Mouse (Mus musculus) lung, adult 18-20 months (tissue): ENCODE data around the gene Lama5.

Experiments
- DNase-seq, 2 experiments: peaks; one replicate each; pipeline ENCODE4 v3.0.0; 2022; ENCODE audit warnings: mixed read lengths in 2 of 2

The Lama5 gene

DNA sequence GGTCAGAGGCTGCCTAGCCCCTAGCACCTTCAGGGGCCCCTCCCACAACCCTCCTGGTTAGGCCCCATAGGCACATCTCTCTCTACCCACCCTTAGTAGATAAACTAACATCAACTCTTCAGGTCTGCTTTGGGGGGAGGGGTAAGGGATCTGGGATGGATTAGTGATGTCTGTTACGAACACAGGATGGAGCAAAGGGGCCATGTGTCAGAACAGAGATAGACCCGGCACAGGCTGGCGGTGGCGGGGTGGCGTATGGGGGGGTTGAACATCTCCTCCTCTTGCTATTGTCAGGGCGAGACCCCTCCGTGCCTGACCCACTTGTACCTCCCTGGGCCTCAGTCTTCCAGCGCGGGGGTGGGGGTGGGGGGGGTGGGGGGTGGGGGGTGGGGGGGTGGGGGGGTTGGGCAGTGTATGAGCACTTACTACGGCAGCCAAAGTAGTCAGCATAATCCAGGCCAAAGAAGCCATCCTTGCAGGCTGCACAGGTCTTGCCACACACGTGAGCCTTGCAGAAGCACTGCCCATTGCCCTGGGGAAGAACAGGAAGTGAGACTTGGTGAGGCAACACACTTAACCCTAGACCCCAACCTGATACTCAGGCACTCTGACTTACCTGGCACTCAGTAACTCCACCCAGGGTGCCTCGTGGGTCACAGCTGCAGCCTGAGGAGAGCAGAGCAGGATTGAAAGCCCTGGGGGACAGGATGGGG is 28.9 kb downstream of the Lama5 start:
- peak; percentile 36 to 45 for DNase-seq

DNA sequence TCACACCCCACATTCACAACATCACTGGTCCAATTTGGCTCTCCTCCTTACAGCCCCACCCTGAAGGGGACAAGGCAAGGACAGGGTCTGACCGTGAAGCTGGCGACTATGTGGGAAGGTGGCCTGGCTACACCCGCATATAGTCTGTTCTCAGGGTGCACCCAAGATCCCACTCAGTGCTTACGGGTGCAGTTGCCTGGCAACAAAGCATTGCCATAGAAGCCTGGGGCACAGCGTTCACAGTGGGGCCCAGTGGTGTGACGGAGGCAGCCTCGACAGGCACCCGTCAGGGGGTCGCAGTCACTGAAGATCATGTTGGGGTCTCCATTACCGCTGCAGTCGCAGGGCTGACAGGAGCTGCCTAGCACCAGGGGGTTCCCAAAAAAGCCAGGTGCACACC is 38.3 kb downstream of the Lama5 start:
- DNase-seq, result no peak

DNA sequence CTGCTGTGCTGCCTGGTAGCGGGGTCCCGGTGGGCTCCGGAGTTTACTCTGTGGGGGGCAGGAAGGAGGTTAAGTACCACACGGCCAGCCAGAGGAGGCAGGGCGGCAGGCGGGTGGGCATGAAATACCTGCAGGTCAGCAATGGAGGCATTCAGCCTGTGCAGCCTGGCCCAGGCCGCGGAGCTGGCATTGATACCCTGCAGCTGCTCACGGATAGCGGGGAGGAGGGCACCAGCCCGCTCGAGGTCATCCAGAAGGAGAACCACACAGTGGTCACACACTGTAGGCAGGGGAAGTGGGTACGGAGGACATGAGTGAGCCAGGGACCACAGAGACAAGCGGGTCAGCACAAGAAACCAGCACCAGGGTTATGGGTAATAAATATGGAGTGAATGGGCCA is 40.0 kb downstream of the Lama5 start:
- DNase-seq, result no peak

DNA sequence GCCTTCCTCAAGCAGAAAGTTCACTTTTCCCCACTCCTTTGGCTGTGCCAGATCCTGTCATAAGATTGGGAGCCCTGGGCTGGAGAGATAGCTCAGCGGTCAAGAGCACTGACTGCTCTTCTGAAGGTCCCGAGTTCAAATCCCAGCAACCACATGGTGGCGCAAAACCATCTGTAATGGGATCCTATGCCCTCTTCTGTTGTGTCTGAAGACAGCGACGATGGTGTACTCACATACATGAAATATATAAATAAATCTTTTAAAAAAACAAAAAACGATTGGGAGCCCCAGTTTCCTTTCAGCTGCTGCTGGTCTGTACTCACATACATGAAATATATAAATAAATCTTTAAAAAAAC is 40.9 kb downstream of the Lama5 start:
- DNase-seq, result no peak

DNA sequence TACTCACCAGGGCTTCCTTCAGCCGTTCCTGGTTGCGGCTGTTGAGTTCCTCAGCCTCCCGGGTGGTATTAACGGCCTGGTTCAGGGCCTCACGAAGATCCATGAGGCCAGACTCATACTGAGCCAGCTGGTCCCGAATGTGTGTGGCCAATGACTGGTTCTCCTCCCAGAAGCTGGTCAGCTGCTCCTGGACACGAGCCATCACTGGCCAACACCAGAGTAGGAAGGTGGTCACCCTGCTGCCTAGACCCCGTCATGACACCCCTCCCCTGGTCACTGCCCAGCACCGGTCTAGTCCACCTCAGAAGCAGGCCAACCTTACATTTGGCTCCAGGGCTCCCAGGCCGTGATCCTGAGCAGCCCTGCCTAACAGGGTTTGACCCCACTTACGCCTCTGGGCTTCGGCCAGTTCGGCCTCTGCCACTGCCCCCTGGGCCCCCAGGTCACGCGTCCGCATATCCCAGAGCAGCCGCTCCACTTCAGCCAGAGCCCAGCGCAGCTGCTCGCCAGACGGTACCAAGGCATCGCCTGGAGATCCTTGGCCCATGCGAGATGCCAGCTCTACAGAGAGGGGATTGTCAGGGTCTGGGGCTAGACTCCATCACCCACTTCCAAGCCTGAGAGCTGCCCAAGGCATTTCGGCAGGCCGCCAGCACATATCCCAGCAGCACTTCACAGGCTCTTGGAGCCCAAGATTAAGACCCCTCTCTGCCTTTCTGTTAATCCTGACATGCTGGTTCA is 41.5 kb downstream of the Lama5 start:
- no peak for DNase-seq

DNA sequence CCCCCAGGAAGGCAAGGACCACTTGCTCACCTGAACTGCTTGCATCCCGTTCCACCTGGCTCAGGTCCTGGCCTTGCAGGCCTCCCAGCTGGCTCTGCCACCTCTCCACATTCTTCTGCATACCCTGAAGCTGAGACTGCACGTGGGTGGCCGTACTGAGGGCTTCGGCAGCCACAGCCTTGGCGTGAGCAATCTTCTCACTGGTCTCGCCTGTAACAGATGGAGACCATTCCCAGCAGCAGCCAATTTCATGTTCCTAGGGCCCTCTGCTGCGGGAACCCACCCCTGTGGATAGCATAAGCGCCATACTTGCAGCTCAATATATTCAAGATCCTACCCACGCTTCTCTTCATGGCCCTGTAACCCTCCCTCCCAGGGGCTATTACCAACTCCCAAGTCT is 44.1 kb downstream of the Lama5 start:
- DNase-seq, result no peak

DNA sequence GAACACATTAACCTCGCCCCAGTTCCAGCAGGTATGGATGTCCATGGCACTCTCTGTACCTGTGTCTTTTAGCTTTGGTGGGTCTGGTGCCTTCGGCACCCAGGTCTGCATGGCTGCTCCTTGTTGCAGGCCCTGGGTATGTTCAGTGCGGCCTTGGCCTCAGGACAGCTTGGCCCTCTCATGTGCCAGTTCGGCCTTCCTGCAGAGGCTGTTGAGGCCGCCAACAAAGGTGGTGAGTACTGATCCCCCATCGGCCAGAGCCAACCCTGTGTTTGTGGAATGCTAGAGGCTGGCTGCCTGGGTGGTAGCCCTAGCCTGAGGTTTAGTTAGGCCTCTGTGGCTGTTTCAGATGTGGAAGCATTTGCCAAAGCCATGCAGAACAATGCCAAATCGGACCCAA is 49.9 kb downstream of the Lama5 start:
- no peak for DNase-seq

DNA sequence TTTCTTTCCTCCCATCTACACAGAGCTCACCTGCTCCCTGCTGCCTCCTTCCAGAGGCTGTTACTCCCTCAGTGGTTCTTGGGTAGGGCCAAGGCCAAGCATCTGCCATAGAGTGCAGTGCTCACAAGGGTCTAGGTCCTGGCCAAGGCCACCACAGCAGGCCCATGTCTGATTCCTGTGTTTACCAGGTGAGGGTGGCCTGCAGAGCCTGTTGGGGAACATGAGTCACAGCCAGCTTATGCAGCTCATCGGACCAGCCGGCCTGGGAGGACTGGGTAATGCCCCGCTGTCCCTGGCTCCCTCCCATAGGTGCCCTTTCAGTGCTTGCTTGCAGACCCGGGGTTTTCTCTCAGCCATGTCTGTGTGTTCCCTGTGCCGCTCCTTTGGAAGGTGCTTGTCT is 51.5 kb downstream of the Lama5 start:
- DNase-seq, result no peak

DNA sequence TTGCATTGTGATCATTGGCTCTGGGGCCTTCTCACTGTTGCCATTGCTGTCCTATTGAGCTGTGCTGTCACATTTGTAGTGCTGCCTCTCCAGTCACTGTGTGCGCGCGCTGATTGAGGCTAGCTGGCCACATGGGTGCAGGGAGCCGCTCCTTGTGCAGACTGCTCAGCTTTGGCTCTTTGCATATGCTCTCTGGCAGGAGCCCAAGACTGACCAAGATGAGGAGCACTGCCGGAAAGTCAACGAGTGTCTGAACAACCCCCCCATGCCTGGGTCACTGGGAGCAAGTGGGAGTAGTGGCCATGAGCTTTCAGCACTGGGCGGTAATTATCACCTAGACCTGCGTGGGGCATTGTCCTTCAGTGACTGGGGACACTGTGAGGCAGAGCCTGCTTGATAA is 51.9 kb downstream of the Lama5 start:
- DNase-seq, result peak in 1 of 2 experiments; percentile 33

DNA sequence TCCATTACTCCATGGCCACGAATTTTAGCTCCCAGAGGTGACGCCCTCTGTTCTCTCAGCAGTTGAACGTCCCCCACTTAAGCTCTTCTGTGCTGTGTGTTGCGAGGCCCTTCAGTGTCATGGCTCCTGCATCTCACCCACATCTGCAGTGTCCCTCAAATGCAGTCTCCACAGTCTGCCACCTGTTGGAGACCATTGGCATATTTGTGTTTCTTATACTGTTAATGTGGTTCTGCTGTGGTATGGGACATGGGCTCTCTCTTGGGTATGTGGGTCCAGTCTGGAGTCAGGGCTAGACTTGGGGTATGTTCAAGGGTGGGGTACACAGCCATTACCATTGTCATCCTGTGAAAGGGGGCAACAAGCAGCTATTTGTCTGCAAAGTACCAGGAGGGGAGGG is 52.5 kb downstream of the Lama5 start:
- no peak for DNase-seq

DNA sequence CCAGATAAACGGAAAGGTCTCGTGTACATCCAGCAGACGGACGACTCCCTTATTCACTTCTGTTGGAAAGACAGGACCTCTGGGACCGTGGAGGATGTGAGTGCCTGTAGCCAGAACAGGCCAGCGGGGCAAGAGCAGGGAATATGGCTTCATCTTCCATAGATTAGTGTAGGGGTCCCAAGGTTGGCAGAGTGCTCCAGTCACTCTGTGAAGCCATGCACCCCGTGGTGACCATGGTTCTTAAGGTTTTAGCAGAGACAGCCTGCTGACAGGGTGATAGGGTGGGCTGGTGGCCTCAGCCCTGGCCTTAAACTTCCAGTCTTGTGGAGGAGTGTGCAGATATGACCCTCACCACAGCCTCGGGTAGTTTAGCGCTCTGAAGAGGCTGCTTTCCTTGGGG is 53.5 kb downstream of the Lama5 start:
- DNase-seq, result no peak

DNA sequence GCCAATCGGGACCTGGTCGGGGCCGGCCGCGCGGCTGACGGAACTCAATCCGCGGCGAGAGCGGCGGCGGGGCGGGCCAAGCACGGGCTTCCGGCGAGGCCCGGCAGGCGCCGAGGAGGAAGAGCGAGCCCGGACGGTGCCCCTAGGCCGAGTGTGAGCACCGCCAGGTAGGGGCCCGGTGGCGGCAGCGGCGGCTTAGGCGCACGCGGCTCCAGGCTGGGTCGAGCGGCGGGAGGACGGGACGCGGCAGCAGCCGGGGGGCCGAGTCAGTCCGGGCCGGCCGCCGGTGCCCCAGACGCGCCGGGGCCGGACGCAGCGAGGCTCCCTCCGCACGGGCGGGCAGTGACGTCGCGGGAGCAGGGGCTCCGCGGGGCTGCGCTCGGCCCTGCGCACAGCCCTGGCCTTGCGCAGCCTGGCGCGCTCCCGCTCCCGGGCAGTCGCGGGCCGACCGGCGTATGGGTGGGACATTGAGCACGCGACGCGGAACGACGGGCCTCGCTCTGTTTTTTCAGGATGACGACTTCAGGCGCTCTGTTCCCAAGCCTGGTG is 54.1 kb downstream of the Lama5 start:
- no peak for DNase-seq

DNA sequence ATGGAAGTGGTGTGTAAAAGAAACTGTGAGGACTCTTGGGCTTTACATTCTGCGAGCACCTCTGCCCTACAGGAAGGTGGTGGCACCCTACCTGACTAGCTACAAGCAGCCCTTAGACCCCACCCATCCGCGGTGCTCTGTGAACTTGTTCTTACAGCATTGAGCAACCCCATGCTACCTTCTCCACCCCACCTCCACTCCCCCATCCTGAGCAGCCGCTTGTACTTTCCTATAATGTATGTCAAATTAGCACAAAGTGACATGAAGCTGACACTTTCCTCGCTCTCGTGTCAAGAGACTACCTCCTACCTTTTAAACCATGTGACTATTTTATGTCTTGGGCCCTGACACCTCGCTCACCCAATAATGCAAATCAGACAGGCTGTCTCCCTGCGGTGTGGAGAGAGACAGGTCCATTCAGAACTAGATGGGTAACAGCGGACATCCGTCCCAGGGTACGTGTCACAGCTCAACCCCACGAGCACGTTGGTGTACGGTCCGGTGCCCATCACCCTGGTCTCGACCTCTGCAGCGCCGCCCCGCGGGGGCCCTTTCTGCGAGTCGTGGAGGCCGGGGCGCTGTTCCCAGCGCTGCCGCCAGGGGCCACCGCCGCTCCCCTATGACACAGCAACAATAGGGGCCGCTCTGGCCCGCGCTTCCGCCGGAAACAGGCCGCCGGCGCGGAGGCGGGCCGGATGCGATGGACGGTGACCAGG is 54.7 kb downstream of the Lama5 start, which contains the start of gene Adrm1:
TSS of gene Adrm1 (plus strand) at position 680 of the 716 bp plus-strand sequence.
- DNase-seq, result peak; percentile 96 to 97

DNA sequence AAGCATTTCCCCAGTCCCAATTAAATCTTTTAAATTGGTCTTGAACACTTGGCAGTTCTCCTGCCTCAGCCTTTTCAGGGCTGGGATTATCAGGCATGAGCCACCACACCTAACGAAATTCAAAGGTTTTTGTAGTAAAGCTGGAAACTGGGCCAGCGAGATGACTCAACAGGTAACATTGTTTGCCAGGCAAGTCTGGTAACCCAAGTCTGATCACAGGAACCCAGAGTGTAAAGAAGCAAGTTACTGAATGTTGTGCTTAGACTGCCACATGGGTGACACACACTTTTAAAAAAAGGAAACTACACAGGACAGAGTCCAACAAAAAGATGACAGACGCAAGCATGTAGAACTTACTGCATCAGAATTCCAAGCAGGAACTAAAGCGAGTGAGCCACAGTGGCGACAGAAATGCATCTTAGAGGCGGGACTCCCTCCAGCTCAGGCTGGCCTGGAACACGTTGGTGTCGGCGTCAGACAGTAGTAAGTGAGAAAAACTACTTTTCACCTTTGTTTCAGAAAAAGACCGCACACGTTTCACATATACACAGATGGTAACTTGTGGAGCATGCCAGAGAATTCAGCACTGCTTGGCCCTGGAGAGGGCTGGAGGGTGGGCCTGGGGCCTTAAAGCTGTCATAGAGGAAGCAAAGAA is 55.4 kb downstream of the Lama5 start:
- no peak for DNase-seq

DNA sequence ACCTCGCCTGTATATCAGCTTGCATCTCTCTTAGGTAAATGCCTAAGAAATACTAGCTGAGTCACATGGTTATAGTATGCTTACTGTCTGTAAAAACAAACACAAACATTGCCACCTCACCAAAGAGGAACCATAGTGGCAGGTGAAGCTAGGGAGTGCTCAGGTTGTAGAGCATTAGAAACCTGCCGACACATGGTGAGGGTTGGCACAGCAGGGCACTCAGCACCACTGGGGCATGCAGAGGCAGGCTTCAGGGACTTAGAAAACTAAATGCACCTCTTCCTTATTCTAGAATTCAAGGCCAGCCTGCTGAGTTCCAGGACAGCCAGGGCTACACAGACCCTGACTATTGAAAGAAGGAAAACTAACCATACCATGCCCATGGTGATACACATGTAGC is 58.8 kb downstream of the Lama5 start:
- no peak for DNase-seq

DNA sequence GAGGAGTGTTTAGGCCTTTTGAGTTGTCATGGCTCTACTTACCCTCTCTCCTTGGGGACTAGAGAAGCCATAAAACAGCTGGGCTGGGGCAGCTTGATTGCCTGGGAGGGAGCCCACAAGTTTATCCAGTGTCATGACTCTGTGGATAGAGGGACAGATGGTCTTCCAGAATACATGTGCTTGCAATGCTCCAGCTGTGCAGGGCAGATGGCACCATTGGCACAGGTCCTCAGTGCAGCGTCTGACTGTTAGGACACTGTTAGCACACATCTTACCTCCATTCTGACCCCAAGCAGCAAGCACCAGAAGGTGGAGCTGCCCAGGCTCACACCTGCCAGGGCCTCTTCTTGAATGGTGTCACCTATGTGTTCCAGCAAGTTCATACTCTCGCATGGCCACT is 59.8 kb downstream of the Lama5 start:
- DNase-seq, result no peak

DNA sequence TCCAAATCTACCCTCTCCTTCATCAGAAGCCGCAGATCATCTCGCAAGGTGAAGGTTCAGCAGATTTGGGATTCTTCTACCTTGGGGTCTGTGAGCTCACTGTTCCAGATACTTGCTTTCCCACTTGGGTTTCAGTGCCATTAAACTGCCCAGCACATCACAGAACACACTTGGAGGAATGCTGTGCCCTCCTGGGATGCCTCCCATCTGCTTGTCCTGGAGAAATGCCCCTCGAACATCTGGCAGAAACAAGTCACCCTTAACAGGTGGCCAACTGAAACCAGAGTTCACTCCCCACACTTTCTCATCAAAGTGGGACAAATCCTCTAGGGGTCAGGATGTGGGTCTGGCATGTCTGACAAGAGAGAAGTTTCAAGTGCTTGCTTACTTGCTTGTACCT is 67.0 kb downstream of the Lama5 start:
- DNase-seq, result no peak

DNA sequence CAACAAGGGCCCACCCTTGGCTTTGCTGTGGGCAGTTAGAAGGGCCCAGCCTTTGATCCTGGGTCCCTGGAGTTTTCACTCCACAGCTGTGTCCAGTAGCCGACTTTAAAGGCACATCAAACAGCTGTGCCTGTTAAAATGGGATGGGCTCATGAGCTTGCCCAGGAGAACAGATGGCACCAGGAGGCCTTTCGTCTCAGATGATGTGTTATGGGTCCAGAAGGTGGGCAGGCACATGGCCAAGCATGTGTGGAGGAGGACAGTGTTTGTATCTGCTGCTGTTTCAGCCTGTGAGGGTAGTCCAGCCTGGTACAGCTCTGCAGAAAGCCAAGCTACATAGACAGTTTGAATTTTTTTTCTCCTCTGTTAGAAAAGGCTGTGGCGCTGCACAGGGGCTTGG is 70.9 kb downstream of the Lama5 start:
- no peak for DNase-seq

DNA sequence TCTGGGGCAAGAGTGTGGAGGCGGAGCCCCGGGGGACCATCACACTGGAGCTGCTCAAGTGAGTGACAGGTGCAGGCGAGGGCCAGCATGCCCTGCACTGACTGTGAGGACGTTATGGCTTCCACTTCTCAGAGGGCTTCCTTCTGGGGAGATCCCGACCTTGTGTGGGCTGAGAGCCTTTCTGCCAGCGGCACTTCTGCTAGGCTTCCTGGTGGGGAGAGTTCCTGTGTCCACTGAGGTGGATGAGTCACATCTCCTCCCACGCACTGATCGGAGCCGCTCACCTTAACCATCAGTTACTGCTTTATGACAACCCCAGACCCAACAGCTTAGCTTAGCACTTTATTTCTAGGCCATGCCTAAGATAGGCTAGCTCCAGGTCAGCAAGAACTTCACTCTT is 77.1 kb downstream of the Lama5 start:
- no peak for DNase-seq

DNA sequence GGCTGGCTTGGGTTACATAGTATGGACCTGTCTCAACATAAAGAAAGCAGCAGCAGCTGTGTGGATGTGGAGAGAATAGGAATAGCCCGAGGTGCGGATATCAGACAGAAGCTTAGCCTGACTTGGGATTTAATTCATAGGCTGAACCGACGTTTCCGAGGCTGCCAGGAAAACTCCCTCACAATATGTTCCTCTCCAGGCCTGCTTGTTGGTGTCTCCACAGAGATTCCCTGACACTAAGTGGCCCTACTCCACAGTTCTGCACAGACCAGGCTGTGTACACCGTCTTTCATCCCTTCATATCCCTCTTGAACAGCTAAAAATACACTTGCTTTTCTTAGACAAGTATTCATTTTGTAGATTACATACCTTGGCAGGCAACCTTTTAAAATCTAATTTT is 78.3 kb downstream of the Lama5 start:
- no peak for DNase-seq

DNA sequence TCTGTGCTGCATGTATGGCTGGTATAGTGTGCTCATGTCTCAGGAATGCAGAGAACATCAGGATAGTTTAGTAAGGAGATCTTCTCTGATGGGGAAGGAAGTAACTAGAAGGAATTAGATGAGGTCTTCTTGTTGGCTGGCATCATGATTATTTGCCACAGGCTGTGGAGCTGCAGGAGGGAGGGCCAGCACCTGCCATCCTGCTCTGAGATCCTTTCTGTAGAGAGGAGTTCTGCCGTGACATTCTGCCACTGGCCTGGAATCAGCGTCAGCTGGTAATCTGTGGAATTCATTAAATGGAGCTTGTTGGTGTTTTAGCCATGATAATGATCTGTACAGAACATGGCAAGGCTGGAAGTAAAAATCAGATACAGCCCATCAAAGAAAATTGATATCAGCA is 79.6 kb downstream of the Lama5 start:
- no peak for DNase-seq

DNA sequence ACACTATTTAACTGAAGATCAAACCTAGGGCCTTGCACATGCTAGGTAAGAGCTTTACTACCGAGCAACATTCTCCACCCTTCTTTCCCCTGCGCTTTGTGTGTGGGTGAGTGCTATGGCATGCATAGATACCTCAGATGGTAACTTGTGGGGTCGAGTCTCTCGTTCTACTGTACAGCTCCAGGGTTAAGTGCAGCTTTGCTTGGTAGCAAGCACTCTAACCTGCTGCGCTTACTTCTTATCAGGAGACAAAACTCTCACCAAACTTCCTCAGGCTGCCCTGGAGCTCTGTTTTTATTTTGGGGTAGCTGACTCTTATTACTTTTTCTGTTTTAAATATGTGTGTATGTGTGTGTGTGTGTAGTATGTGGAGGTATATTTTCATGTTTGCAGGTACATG is 90.2 kb downstream of the Lama5 start:
- no peak for DNase-seq

DNA sequence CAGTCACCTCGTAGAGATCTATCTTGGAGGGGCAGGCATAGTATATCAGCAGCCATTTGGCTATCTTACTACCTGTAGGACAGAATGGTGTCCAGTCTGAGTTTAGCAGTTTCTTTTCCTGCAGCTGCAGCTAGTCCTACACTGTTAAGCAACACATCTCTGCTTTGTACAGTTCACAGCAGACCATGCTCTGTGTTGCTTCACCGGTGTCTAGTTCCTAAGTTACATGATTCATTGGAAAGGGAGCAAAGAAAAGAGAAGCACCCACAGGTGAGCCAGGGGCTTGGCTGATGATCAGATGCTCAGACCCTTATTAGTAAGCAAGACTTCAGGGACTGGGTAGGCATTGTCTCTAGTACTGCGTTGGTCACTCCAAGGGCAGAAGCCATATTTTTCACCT is 91.7 kb downstream of the Lama5 start:
- no peak for DNase-seq
